Mouse (Mus musculus): ENCODE results near the gene Epdr1. TPM values are rescaled to one million over a fixed set of nuclear protein-coding genes. Genes with fewer than 3 reads are reported as not detected.

Epdr1 gene
- polyA plus RNA-seq (2014; fragmentation: Illumina TruSeq; extraction: RNeasy Lipid Tissue Mini Kit (QIAGEN cat#74804); ENCODE audit: low read depth, low replicate concordance), result 9.2 TPM

GRCm38 (mm10) chr13:19619216-19619927 lies at the start of gene Epdr1:
TSS of gene Epdr1 (minus strand) at chr13:19619927.

GRCm38 (mm10) chr13:19622573-19623227 lies 3.0 kb upstream of the Epdr1 start, which contains the start of gene Sfrp4:
TSS of gene Sfrp4 (plus strand) at chr13:19623104.

Other genes starting within 250 kb of the Epdr1 start
- gene Stard3nl, start 224.1 kb downstream of the Epdr1 start, polyA plus RNA-seq (2014; fragmentation: Illumina TruSeq; extraction: RNeasy Lipid Tissue Mini Kit (QIAGEN cat#74804); ENCODE audit: low read depth, low replicate concordance), result 44.5 TPM
- 4.3 TPM for gene Sfrp4, start 3.2 kb upstream of the Epdr1 start, polyA plus RNA-seq (2014; fragmentation: Illumina TruSeq; extraction: RNeasy Lipid Tissue Mini Kit (QIAGEN cat#74804); ENCODE audit: low read depth, low replicate concordance)
- gene Nme8, start 77.9 kb upstream of the Epdr1 start, polyA plus RNA-seq (2014; fragmentation: Illumina TruSeq; extraction: RNeasy Lipid Tissue Mini Kit (QIAGEN cat#74804); ENCODE audit: low read depth, low replicate concordance), result not detected
- gene Gpr141, start 204.3 kb upstream of the Epdr1 start, polyA plus RNA-seq (2014; fragmentation: Illumina TruSeq; extraction: RNeasy Lipid Tissue Mini Kit (QIAGEN cat#74804); ENCODE audit: low read depth, low replicate concordance), result 0.44 TPM

Measured in kidney, adult 10 weeks (tissue).